Mouse (Mus musculus) forebrain, embryonic 14.5 days (tissue): ENCODE measurements at regions not wholly inside any gene's neighbourhood (a gene's known extent, or its start where the extent isn't known, plus 50 kb on each side); places are given as distances from the start of the nearest gene placed in this dataset.
A peak's percentile ranks its signal among the peaks of the same experiment; 100 is the strongest.

Source experiments
- ATAC-seq: fragments of 200-750 bp; cut with Nextera tagmentation; 2 replicates; pipeline ENCODE4 v1.8.0; 2017; ENCODE audit warnings: mild to moderate bottlenecking, moderate library complexity
- DNase-seq: peaks from one replicate; pipeline ENCODE4 v3.0.0-alpha.2; 2015; ENCODE audit warnings: low spot score
- H3K27ac ChIP-seq: fragments of 300-500 bp; sonication (generic); 2 replicates; pipeline ENCODE4 v1.5.1; 2014; ENCODE audit warnings: low read depth, mild to moderate bottlenecking, control low read depth, low read length, moderate library complexity
- H3K27me3 ChIP-seq: fragments of 300-500 bp; sonication (generic); replicated peaks from 2 replicates; pipeline ENCODE4 v1.6.1; 2014; ENCODE audit warnings: low read length, control low read depth, mixed read lengths; ENCODE audit not compliant: control insufficient read depth, insufficient read depth
- H3K36me3 ChIP-seq: fragments of 300-500 bp; sonication (generic); 2 replicates; pipeline ENCODE4 v1.6.1; 2014; ENCODE audit warnings: low read length, control low read depth; ENCODE audit not compliant: control insufficient read depth, insufficient read depth
- H3K4me1 ChIP-seq: fragments of 300-500 bp; sonication (generic); 2 replicates; pipeline ENCODE4 v1.6.1; 2014; ENCODE audit warnings: antibody characterized with exemption, low read length, control low read depth; ENCODE audit not compliant: control insufficient read depth, insufficient read depth
- H3K4me2 ChIP-seq: fragments of 300-500 bp; sonication (generic); 2 replicates; pipeline ENCODE4 v1.6.1; 2014; ENCODE audit warnings: mild to moderate bottlenecking, control low read depth, low read length
- H3K4me3 ChIP-seq: fragments of 300-500 bp; sonication (generic); 2 replicates; pipeline ENCODE4 v1.5.1; 2014; ENCODE audit warnings: low read depth, low read length, control low read depth
- H3K9ac ChIP-seq: fragments of 300-500 bp; sonication (generic); 2 replicates; pipeline ENCODE4 v1.6.1; 2014; ENCODE audit warnings: mild to moderate bottlenecking, low read length, control low read depth, moderate library complexity
- H3K9me3 ChIP-seq: fragments of 300-500 bp; sonication (generic); replicated peaks from 2 replicates; pipeline ENCODE4 v1.6.1; 2016; ENCODE audit warnings: low read length, control low read depth, mixed read lengths; ENCODE audit not compliant: control insufficient read depth
- WGBS: fragments of 180-500 bp; shearing (Covaris S2); extraction: QIAGEN DNeasy Blood & Tissue Kit; methylation state at CpG from one replicate; pipeline ENCODE4 v1.1.7; 2014; 5-methylcytosine and 5-hydroxymethylcytosine counted together

DNA sequence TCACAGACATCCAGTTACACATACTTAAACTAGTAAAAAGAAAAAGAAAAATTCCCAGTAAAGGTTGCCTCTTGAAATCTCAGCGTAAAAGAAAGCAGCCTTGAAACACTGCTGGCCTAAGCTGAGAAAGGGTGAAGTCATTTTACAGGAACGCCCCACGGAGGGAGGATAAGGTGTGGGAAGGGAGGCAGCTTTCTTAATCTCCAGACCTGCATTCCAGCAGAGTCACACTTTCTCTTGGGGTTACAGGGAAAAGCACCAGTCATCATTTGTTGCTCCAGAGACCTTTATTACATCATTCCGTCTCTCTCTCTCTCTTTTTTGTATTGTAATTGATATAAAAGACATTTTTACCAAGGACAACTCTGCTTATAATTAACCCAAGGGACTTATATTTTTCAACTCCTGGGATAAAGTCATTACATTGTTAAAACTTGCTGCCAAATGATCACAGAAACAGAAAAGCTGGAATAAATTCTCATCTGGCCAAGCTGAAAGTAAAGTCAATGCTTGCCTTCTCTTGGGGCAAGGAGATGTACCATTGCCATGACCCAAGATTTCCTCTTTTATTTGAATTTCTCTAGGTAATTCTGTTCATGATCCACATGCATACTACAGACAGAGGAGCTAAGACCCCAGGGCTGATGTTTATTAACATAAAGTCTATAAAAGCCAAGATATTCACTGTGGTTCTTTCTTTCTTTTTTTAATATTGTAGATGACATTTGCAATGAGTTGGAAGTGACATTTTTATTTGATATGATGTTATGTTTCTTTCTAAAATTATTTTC is 196.9 kb downstream of the Twistnb start:
- WGBS = 73% methylated on average over 4 of the region's 4 CpGs
- Histone ChIP-seq H3K9ac (no peak overlapping the region), H3K4me2 (no peak overlapping the region), H3K27me3 (no peaks in the 10 kb centered on the region), H3K36me3 (no peaks in the 10 kb centered on the region), H3K4me3 (no peak overlapping the region), H3K4me1 (no peaks in the 10 kb centered on the region), H3K9me3 (no peaks in the 10 kb centered on the region), H3K27ac (no peak overlapping the region)
- ATAC-seq = no peak
- DNase-seq = no peak

DNA sequence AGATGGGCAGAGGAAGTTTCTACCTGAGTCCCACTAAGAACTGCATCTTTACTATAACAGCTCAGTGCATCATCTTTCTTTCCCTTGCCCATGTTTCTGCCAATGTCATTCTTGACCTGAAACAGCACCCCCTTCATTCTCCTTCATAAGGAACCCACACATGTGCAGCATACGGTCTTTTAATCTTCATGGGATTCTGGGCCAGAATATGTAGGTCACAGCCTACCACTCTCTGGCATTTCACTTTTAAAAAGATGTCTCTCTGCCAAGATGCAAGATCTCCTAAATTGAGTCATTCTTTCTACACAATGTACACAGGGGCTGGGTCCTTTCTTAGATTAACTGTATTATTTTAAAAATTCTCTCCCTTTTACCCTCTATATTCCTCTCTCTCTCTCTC is 223.2 kb downstream of the Twistnb start:
- 84% methylated on average over 1 of the region's 1 CpGs for WGBS
- Histone ChIP-seq H3K4me1 (peaks cover 8% of the 10 kb centered on the region; the same call in 1 of the 2 replicates), H3K27me3 (no peaks in the 10 kb centered on the region), H3K4me2 (no peak overlapping the region), H3K27ac (no peak overlapping the region), H3K4me3 (no peak overlapping the region), H3K9ac (no peak overlapping the region), H3K9me3 (no peaks in the 10 kb centered on the region), H3K36me3 (no peaks in the 10 kb centered on the region)
- no peak for ATAC-seq
- DNase-seq = no peak

DNA sequence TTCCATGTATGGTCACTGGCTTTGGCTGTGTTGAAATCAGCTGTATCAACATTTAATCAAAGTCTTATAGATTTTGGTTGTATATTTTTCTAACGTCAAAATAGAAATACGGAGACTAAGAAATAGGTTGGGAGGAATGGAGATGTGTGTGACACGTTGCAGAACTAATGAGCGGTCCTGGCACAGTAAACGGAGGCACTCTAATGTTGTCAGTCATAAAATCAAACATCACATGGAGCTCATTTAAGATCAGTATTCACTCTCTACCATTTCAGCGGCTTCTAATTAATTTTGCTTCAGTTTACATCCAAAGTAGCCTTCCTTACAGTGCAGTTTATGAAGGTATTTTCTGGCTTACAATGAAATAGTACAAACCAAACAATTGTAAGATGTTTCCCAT is 246.1 kb downstream of the Twistnb start:
- Histone ChIP-seq H3K9me3 (no peaks in the 10 kb centered on the region), H3K4me3 (no peak overlapping the region), H3K36me3 (no peaks in the 10 kb centered on the region), H3K4me2 (no peak overlapping the region), H3K27me3 (no peaks in the 10 kb centered on the region), H3K4me1 (no peaks in the 10 kb centered on the region), H3K27ac (no peak overlapping the region), H3K9ac (no peak overlapping the region)
- peak; percentile 23 for DNase-seq
- 67% methylated on average over 6 of the region's 6 CpGs for WGBS
- peak; percentile 55; the same call in 1 of the 2 replicates for ATAC-seq

DNA sequence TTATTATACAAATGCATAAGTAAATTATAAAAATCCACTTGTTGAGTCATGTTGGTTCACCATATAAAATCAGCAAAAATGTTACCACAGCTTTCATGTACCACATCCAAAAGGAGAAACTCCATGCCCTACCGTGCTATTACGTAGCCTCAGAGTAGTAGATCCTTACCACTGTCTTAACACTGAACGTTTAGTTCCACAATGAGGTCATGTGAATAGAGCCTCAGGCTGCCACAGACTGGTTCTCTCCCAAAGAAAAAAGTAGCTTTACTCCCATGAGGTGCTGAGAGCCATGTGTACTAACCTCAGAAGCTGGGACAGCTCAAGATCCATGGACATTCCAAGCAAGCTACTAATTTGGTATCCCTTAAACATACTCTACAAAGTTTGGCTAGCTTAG is 235.4 kb upstream of the Ferd3l start:
- H3K4me2 ChIP-seq = no peak overlapping the region
- no peaks in the 10 kb centered on the region for H3K27me3 ChIP-seq
- no peak overlapping the region for H3K4me3 ChIP-seq
- H3K36me3 ChIP-seq = no peaks in the 10 kb centered on the region
- H3K9me3 ChIP-seq = no peaks in the 10 kb centered on the region
- H3K9ac ChIP-seq = no peak overlapping the region
- 89% methylated on average over 3 of the region's 3 CpGs for WGBS
- DNase-seq (no peak), ATAC-seq (no peak)
- no peak overlapping the region for H3K27ac ChIP-seq
- H3K4me1 ChIP-seq = no peaks in the 10 kb centered on the region

DNA sequence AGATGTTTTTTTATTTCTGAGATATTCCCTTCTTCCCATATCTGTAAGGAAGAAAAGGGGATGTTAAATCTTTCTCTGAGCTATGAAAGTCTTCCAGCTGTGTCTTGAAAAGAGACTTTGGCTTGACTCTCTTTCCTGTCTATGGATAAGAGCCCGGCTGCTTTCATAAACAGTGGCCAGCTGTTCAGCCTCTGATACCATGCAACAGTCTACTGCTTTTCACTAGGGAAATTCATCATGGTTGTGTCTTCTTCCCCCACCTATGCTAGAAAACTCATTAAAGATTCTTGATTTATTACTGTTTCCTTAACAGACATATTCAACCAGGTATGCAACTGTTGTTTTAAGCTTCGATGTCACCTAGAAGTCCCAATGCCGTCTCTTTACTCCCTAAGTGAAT is 213.8 kb upstream of the Ferd3l start:
- Histone ChIP-seq H3K9ac (no peak overlapping the region), H3K4me2 (no peak overlapping the region), H3K4me1 (no peaks in the 10 kb centered on the region), H3K27ac (no peak overlapping the region), H3K36me3 (no peaks in the 10 kb centered on the region), H3K9me3 (no peaks in the 10 kb centered on the region), H3K27me3 (no peaks in the 10 kb centered on the region), H3K4me3 (no peak overlapping the region)
- DNase-seq (no peak), ATAC-seq (no peak)
- 89% methylated on average over 3 of the region's 3 CpGs for WGBS

DNA sequence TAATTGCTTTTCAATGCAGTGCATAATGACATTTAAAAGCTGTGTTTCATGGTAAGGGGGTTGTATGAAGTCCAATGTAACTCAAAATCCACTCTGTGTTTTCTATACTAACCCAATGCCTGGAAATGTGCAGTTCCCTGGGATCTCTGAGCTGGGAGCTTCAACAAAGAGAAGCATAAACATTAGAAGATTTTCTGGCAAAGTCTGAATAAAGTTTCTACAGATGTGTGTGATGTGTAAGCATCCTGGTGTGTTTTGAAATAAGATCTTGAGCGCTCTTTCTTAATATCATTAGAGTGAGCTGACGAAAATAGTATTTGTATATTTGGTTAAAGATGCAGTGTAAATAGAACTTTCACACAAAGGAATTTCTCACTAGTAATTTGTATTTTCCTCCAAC is 212.2 kb upstream of the Ferd3l start:
- H3K9ac ChIP-seq = no peak overlapping the region
- H3K4me3 ChIP-seq = no peak overlapping the region
- H3K36me3 ChIP-seq = no peaks in the 10 kb centered on the region
- ATAC-seq = no peak
- no peaks in the 10 kb centered on the region for H3K27me3 ChIP-seq
- no peak overlapping the region for H3K4me2 ChIP-seq
- 82% methylated on average over 2 of the region's 2 CpGs for WGBS
- H3K4me1 ChIP-seq = no peaks in the 10 kb centered on the region
- no peak overlapping the region for H3K27ac ChIP-seq
- DNase-seq = no peak
- no peaks in the 10 kb centered on the region for H3K9me3 ChIP-seq

DNA sequence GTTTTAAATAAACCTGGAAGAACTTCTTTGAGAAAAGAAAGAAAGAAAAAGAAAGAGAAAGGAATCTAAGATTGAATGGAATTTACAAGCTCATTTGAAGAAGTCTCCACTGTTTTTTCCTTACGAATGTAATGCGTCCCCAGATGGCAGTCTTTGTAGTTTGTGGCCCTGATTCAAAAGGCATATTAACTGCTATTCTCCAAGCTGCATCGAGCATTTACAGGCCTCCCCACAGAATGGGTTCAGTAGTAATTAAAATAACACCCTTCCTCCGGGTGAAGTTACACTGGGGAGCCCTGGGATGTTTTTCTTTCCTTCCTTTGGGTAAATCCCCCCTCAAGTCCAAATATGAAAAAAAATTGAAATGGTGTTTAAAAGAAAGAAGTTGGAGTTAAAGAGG is 211.2 kb upstream of the Ferd3l start:
- peak; percentile 52; the same call in 1 of the 2 replicates for ATAC-seq
- no peak overlapping the region for H3K4me2 ChIP-seq
- 8% methylated on average over 4 of the region's 4 CpGs for WGBS

DNA sequence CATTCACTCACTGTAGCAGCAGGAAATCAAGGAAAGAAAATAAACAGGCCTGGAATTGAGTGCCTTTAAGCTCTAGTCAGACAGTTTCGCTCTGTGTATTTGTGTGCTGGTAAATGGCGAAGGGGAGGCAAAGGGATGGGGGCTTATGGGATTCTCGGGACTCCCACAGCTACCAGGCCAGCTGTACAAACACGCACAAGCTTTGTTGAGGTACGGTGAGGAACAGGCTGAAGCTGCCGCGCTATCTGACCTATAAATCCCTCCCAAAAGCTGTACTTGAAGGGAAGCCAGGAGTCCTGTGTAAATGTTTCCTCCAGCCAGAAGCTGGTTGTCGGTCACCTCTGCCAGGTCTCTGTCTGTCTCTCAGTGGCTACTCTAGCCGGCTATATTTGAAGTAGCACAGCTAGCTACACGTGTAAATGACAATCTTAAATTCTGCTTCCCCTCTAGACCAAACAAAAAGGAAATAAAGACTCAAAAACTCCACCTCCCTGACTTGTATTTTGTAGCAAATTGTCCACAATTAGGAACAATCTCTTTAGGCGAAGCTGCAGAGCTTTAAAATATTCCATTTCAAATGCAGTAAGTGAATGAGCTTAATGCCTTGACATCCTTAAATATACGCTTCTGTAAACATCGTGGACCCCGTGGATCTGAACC is 210.5 kb upstream of the Ferd3l start:
- 25% methylated on average over 14 of the region's 14 CpGs for WGBS

More for the DNA sequence above, 211.2 kb upstream of the Ferd3l start:
- no peaks in the 10 kb centered on the region for H3K9me3 ChIP-seq
- H3K27ac ChIP-seq = no peak overlapping the region
- H3K36me3 ChIP-seq = no peaks in the 10 kb centered on the region
- H3K4me3 ChIP-seq = no peak overlapping the region
- no peaks in the 10 kb centered on the region for H3K27me3 ChIP-seq
- peak; percentile 69 for DNase-seq
- no peak overlapping the region for H3K9ac ChIP-seq
- no peaks in the 10 kb centered on the region for H3K4me1 ChIP-seq

DNA sequence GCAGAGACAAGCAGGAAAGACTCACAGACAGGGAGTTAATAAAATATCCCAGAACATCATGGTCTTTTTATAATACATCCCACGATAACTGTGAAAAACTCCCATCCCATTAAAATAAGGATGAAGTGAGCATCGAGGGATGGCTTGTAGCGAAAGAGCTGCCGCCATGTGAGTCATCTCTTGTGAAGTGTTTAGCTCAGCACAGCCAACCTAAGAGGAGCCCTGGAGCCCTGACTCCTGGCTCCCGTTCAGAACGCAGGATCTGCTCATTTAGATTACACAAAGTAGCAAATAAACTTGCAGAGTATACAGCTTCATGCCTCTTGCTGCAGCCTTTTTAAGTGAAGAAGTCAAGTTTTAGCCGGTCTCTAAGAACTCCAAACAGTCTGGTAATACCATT is 209.2 kb upstream of the Ferd3l start:
- Histone ChIP-seq H3K36me3 (no peaks in the 10 kb centered on the region), H3K27ac (no peak overlapping the region), H3K4me1 (no peaks in the 10 kb centered on the region), H3K4me3 (no peak overlapping the region), H3K9me3 (no peaks in the 10 kb centered on the region), H3K9ac (no peak overlapping the region), H3K4me2 (no peak overlapping the region), H3K27me3 (no peaks in the 10 kb centered on the region)
- DNase-seq (no peak), ATAC-seq (no peak)
- WGBS = 70% methylated on average over 7 of the region's 7 CpGs

More for the DNA sequence above, 210.5 kb upstream of the Ferd3l start:
- Histone ChIP-seq H3K27ac (no peak overlapping the region), H3K9ac (no peak overlapping the region), H3K27me3 (no peaks in the 10 kb centered on the region), H3K4me3 (no peak overlapping the region), H3K4me2 (peak overlapping the region; percentile 23), H3K36me3 (no peaks in the 10 kb centered on the region), H3K9me3 (no peaks in the 10 kb centered on the region), H3K4me1 (no peaks in the 10 kb centered on the region)
- ATAC-seq (peak; percentile 65), DNase-seq (peak; percentile 52)
